Mouse (Mus musculus): ENCODE results near the gene Lrit2.

Gene Lrit2

DNA sequence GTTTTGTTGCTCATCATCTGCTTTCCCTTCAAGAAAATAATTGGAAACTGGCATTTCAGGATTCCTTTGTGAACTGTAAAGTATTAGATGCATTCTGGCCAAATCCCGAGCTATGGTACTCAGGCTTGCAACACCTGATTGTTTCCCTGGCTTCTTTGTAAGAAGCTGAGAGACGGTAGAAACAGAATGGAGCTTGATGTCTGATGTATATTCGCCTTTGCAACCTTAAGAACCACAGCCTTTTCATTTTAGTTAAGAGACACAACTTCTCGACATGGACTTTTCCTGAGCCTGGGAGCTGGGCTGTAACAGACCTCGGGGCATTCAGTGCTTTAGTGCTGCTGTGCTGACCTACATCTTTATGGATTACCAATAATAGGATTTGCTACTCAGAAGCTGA lies at the start of gene Lrit2:
Gene Lrit2, plus strand, starts transcription at position 301 of the 400 bp plus-strand sequence.
- no peak for DNase-seq

- no peak for DNase-seq
Observed at GRCm38 (mm10) chr14:37027248-37027933, 40.3 kb upstream of the Lrit2 start.

DNA sequence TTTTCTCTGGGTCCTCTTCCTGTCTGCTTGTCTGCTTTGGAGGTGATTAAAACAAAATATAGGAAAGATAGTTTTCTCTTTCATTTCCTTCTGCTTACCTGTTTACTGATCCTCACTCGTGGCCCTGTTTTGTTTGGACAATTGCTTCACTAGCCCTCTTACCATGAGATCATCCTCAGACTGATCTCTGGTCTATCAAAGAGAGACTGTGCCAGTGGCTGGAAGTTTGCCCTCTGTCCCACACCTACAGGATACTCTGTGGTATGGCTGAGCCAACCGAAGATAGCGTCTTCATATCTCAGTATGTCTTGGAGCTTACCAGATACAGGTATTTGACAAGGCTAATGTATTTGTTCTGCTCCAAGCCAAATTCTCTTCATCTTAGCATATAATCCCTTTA lies 39.8 kb upstream of the Lrit2 start:
- no peak for DNase-seq

GRCm38 (mm10) chr14:37028555-37028954 lies 39.2 kb upstream of the Lrit2 start:
- DNase-seq = peak; percentile 59 to 70

DNA sequence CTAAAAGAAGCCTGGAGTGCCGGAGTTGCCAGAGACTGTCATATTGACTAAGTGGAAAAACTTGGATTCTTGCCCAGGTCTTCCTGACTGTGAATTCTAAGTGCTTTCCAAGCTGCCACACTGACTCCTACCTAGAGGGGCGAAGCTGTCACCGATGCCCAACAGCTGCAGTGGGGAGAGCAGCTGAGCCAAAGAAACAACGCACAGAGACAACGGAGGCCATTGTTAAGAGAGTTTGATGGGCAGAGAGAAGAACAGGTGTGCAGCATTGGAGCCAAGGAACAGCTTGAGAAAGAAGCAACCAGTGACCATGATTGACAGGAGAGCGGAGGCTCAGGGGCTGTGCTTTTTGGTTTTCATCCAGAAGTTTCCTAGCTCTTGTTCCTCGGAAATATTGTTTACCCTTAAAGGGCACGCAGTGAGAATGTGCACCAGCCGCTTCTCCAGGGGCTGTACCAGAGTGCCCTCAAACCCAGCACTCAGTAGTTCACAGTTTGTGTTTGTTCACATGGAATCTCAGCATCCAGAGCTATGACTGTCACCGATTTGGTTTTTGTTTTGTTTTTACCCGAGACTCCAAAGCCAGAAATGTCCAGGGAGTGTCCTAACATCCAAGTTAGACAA lies 35.1 kb upstream of the Lrit2 start:
- DNase-seq = peak; percentile 28 to 43

- DNase-seq = peak; percentile 90 to 91
Observed at GRCm38 (mm10) chr14:37033241-37033640, 34.5 kb upstream of the Lrit2 start.

GRCm38 (mm10) chr14:37034432-37034831 lies 33.3 kb upstream of the Lrit2 start:
- no peak for DNase-seq

- DNase-seq = no peak
Observed at GRCm38 (mm10) chr14:37048914-37049410, 18.8 kb upstream of the Lrit2 start, which contains the start of gene Rgr. Gene Rgr, minus strand, starts transcription at chr14:37048964.

- DNase-seq = peak in 1 of 2 experiments; percentile 12
Observed at GRCm38 (mm10) chr14:37064849-37065248, 2.9 kb upstream of the Lrit2 start.

GRCm38 (mm10) chr14:37066636-37067035 lies 1.1 kb upstream of the Lrit2 start:
- no peak for DNase-seq

GRCm38 (mm10) chr14:37068516-37068915 lies 787 bp downstream of the Lrit2 start:
- no peak for DNase-seq

GRCm38 (mm10) chr14:37080724-37081123 lies 13.0 kb downstream of the Lrit2 start:
- DNase-seq = no peak

- DNase-seq = no peak
Observed at GRCm38 (mm10) chr14:37083755-37084154, 16.0 kb downstream of the Lrit2 start.

DNA sequence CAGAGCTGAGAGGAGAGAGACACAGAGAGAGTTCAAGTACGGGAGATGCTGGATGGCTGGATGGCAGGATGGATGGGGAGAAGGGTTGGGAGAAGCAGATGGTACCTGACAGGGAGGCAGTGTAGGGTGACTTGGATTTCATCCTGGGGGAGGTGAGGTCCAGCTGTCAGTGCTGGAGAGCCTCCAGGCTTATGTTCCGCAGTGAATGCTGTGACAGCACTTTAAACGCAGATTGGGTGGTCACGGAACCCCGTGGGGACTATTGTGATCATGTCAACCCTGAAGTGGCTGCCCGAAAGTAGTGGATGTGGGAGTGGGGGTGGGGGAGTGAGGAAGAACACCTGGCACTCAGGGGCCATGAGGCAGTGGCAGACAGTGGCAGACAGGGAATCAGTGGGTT lies 26.7 kb downstream of the Lrit2 start:
- peak; percentile 25 for DNase-seq

DNA sequence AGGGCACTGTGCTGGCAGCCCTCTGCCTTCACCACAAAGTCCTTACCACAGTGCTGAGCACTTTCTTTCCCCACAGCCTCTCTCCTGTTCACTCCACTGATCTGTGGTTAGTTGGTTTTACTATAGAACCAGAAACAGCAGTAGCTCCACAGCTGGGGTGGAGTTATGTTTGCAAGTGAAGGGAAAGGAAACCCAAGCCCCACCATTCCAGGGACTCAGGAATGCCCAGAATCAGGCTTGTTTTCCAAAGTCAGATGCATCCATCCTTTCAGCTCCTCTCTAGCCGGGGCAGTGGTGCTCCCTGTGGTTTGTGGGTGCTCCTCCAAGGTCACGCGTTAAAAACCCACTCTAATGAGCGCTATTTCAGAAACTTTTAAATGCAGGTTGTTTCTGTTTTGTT lies 27.8 kb downstream of the Lrit2 start:
- no peak for DNase-seq

GRCm38 (mm10) chr14:37097956-37098530 lies 30.3 kb downstream of the Lrit2 start, which contains the start of gene Cdhr1:
Gene Cdhr1, minus strand, starts transcription at chr14:37098347.
- peak; percentile 22 to 25 for DNase-seq

- no peak for DNase-seq
Observed at GRCm38 (mm10) chr14:37101531-37101930, 33.8 kb downstream of the Lrit2 start.

DNA sequence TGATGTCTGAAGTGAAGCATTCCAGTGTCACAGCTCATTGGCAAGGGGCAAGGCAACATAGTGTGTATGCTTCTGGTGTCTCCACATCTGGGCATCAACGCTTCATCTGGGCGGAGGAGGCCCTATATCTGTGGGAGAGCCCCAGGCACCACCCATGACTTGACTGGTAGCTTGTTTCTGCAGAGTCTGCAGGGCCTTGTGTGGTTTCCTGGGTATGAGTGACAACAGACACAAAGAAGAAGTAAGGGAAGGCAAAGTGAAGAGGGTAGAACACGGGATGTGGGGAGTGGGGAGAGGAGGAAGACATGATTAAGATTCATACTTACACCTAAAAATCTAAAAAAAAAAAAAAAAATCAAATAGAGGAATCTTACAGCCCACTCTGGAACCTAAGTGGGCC lies 34.8 kb downstream of the Lrit2 start:
- no peak for DNase-seq

DNA sequence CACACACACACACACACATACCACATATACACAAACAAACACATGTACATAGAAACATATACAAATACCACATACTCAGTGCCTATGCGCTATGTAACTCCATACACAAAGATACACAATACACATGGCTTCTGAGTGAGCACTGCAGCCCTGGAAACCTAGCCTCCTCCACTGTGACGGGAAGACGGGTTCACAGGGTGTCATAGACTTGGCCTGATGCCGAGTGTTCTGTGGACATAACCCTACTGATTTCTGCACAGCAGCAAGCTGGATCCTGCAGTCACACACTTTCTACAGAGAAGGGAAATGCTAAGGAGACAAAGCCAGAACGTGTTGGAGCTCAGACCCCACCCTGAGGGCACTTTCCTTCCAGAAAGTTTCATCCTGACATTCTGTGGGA lies 37.0 kb downstream of the Lrit2 start:
- peak in 1 of 2 experiments; percentile 26 for DNase-seq

GRCm38 (mm10) chr14:37105846-37106245 lies 38.1 kb downstream of the Lrit2 start:
- DNase-seq = no peak

DNA sequence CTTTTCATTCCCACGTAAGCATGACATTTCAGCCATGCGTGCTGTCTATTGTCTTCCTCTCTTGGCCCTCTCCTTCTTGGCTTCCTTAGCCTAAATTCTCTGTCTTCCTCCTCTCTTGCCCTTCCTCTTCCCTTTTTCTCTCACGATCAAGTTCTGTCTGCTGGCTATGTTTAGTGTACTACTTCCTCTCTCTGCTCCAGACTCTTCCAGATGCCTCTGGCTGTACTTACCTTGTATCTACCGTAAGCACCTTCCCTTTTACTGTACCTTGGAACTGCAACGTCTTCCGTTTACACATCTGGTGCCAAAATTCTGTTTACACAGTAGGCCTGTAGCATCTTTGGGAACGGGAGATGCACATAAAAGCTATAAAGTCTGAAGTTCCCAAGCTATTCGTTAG lies 41.7 kb downstream of the Lrit2 start:
- no peak for DNase-seq

GRCm38 (mm10) chr14:37109975-37110374 lies 42.2 kb downstream of the Lrit2 start:
- DNase-seq = no peak

DNA sequence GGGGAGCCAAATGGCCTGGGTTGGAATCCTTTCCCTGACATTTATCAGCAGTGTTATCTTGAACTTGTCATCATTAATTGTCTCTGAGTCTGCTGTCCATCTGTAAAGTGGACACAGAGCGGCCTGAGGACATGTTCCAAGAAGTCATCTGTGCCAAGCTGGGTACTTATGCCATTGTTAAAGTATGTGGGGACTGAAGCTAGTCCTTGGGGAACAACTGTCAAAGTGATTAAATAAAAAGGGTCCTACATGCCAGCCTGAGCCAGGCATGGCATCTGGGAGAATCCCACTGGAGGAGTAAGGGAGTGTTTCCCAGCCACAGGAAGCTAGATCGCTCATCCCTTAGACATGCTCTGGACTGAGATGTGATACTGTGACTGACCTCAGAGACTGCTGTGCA lies 42.7 kb downstream of the Lrit2 start:
- DNase-seq = no peak

DNA sequence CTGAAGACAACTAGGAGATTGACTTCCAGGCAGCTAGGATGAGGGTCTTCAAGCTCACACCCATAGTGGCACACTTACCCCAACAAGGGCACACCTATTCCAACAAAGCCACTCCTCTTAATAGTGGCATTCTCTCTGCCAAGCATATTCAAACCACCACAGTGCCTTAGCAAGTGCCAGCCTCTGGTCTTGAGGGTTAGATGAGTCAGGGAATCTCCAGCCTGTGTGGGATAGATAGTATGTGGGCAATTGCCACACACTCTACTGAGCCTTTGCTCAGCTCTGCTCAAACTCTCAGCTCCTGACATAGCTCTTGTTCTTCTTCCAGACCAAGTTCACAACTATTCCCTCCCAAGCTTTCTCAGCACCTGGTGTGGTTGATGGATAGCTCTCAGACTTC lies 43.6 kb downstream of the Lrit2 start:
- DNase-seq = no peak

Data from cerebellum, postnatal 14 days (tissue).